Mouse (Mus musculus): ENCODE measurements at regions not wholly inside any gene's neighbourhood (a gene's known extent, or its start where the extent isn't known, plus 50 kb on each side); places are given as distances from the start of the nearest gene placed in this dataset.

DNA sequence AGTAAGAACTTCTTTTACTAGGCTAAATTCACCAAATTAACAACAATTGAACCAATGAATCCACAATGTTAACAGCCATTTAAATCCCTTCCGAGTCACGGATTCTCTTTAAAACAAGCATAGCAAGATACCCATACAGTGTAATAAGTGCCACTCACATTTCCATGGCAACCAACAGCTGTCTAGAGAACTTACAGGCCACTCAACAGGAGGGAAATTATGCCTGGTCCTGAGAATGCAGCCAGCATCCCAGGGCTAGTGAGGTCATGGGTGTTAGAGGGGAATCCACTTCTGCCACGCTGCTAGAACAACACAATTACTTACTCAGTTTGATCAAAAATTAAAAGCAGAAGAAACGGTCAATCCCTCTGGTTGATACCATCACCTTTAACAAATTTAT is 296.7 kb downstream of the Klf6 start:
- Histone ChIP-seq H3K9me3 (replicated peaks) (no peaks in the 10 kb centered on the region), H3K36me3 (no peaks in the 10 kb centered on the region), H3K27ac (no peak overlapping the region), H3K4me3 (no peak overlapping the region), H3K27me3 (ENCODE audit: low read depth, poor library complexity, severe bottlenecking) (no peaks in the 10 kb centered on the region), H3K4me1 (0 out of 2 replicates have a peak, but pooled peaks cover 3% of the 10 kb centered on the region)
- DNase-seq (ENCODE audit: low spot score), result no peak
- WGBS, result 72% methylated on average over 4 of the region's 4 CpGs

GRCm38 (mm10) chr13:6159412-6159811 is 298.1 kb downstream of the Klf6 start:
- WGBS, result 59% methylated on average over 2 of the region's 2 CpGs
- H3K27me3 ChIP-seq (ENCODE audit: low read depth, poor library complexity, severe bottlenecking), result no peaks in the 10 kb centered on the region
- H3K9me3 ChIP-seq (replicated peaks), result no peaks in the 10 kb centered on the region
- 0 out of 2 replicates have a peak, but pooled peaks cover 3% of the 10 kb centered on the region for H3K4me1 ChIP-seq
- no peak overlapping the region for H3K4me3 ChIP-seq
- no peaks in the 10 kb centered on the region for H3K36me3 ChIP-seq
- no peak for DNase-seq (ENCODE audit: low spot score)
- no peak overlapping the region for H3K27ac ChIP-seq

- Histone ChIP-seq H3K27me3 (ENCODE audit: low read depth, poor library complexity, severe bottlenecking) (no peaks in the 10 kb centered on the region), H3K27ac (no peak overlapping the region), H3K9me3 (replicated peaks) (no peaks in the 10 kb centered on the region), H3K4me1 (no peaks in the 10 kb centered on the region), H3K4me3 (no peak overlapping the region), H3K36me3 (no peaks in the 10 kb centered on the region)
- no peak for DNase-seq (ENCODE audit: low spot score)
- 92% methylated on average over 4 of the region's 4 CpGs for WGBS
Observed at GRCm38 (mm10) chr13:6165916-6166315, 304.6 kb downstream of the Klf6 start.

- no peaks in the 10 kb centered on the region for H3K36me3 ChIP-seq
- no peaks in the 10 kb centered on the region for H3K27me3 ChIP-seq (ENCODE audit: low read depth, poor library complexity, severe bottlenecking)
- H3K4me1 ChIP-seq, result no peaks in the 10 kb centered on the region
- H3K4me3 ChIP-seq, result no peak overlapping the region
- DNase-seq (ENCODE audit: low spot score), result no peak
- H3K9me3 ChIP-seq (replicated peaks), result no peaks in the 10 kb centered on the region
- WGBS, result 85% methylated on average over 1 of the region's 1 CpGs
- no peak overlapping the region for H3K27ac ChIP-seq
Observed at GRCm38 (mm10) chr13:6167055-6167761, 305.9 kb downstream of the Klf6 start.

DNA sequence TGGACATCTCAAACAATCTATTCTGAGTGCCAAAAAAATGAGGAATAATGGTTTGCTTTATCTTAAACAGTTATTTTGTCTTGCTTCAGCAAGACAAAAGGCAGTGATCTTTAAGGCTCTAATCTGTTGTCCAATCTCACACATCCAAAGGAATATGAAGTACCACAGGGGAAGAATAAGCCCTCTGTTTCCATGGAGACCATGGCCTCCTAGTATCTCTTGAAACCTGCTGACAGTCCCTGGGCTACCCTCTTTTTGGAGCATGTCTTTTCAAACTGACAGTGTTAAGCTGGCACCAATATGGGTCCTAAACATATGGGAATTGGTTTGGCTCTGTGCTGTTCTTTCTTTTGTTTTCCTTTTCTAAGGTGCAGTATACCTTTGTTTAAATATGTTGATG is 311.8 kb downstream of the Klf6 start:
- H3K4me3 ChIP-seq, result no peak overlapping the region
- H3K27ac ChIP-seq, result no peak overlapping the region
- H3K36me3 ChIP-seq, result no peaks in the 10 kb centered on the region
- no peaks in the 10 kb centered on the region for H3K27me3 ChIP-seq (ENCODE audit: low read depth, poor library complexity, severe bottlenecking)
- H3K9me3 ChIP-seq (replicated peaks), result no peaks in the 10 kb centered on the region
- no peak for DNase-seq (ENCODE audit: low spot score)
- H3K4me1 ChIP-seq, result no peaks in the 10 kb centered on the region

- Histone ChIP-seq H3K4me3 (no peak overlapping the region), H3K27me3 (ENCODE audit: low read depth, poor library complexity, severe bottlenecking) (no peaks in the 10 kb centered on the region), H3K36me3 (no peaks in the 10 kb centered on the region), H3K27ac (no peak overlapping the region), H3K4me1 (no peaks in the 10 kb centered on the region), H3K9me3 (replicated peaks) (no peaks in the 10 kb centered on the region)
- WGBS, result 56% methylated on average over 9 of the region's 9 CpGs
- DNase-seq (ENCODE audit: low spot score), result no peak
Observed at GRCm38 (mm10) chr13:6178362-6179070, 317.2 kb downstream of the Klf6 start.

DNA sequence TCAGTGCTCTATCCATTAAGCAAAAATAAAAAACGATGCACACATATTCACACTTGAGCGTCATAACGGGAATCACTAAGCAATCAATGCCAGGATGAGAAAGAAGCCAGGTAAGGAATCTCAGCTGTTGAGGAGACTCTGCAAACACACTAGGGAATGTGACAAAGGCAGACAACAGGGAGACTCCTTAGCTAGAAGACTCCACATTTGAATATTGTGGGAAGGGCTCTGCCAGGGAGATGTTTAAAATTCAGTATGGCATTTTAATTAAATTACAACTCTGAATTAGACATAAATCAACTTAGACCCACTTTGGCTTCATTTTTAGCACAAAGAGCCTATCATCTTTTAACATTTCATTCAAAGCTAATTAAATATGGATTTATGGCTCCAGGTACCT is 327.9 kb downstream of the Klf6 start:
- Histone ChIP-seq H3K27ac (no peak overlapping the region), H3K27me3 (ENCODE audit: low read depth, poor library complexity, severe bottlenecking) (no peaks in the 10 kb centered on the region), H3K4me1 (peaks cover 7% of the 10 kb centered on the region; the same call in 1 of the 2 replicates), H3K36me3 (no peaks in the 10 kb centered on the region), H3K9me3 (replicated peaks) (no peaks in the 10 kb centered on the region), H3K4me3 (no peak overlapping the region)
- 92% methylated on average over 3 of the region's 3 CpGs for WGBS
- no peak for DNase-seq (ENCODE audit: low spot score)

- Histone ChIP-seq H3K27me3 (ENCODE audit: low read depth, poor library complexity, severe bottlenecking) (no peaks in the 10 kb centered on the region), H3K36me3 (no peaks in the 10 kb centered on the region), H3K4me1 (peaks cover 10% of the 10 kb centered on the region; the same call in 1 of the 2 replicates), H3K27ac (no peak overlapping the region), H3K9me3 (replicated peaks) (no peaks in the 10 kb centered on the region), H3K4me3 (no peak overlapping the region)
- WGBS, result 76% methylated on average over 7 of the region's 7 CpGs
- DNase-seq (ENCODE audit: low spot score), result no peak
Observed at GRCm38 (mm10) chr13:6189566-6189965, 328.3 kb downstream of the Klf6 start.

DNA sequence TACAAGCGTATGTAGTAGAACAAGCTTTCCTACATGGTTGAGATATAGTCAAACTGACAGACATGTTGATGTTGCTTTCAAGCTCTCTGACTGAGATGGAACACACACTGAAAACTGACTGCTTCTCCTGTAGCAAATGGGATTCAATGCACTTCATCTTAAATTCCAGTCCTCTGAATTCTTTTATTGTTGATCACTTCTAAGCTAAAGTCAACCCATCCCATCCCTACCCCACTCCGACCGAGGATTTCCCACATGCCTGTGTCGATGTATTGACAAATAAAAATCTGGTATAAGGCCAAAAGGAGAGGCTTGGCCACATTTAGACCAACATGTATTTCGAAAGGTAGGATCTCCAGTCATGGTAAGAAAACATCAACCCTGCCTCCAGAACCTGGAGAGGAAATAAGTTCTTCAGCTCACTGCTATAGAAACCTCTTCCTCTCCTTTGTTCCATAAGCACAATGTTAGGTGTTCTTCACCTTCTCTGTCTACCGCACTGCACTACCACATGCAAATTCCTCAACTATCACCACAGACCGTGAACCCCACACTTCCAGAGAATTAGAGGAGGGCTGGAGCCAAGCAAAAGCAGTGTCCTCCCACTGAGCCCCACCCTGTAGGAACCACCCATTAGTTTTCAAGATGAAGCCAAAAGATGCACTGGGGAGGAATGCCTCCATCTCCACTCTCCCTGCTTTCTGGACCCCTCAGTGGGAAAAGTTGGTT is 330.1 kb downstream of the Klf6 start:
- Histone ChIP-seq H3K27ac (no peak overlapping the region), H3K36me3 (no peaks in the 10 kb centered on the region), H3K9me3 (replicated peaks) (no peaks in the 10 kb centered on the region), H3K4me3 (no peak overlapping the region), H3K27me3 (ENCODE audit: low read depth, poor library complexity, severe bottlenecking) (no peaks in the 10 kb centered on the region), H3K4me1 (peaks cover 10% of the 10 kb centered on the region; the same call in 1 of the 2 replicates)
- WGBS, result 93% methylated on average over 7 of the region's 7 CpGs
- DNase-seq (ENCODE audit: low spot score), result no peak

GRCm38 (mm10) chr13:6191915-6192295 is 330.6 kb downstream of the Klf6 start:
- H3K4me3 ChIP-seq, result no peak overlapping the region
- H3K9me3 ChIP-seq (replicated peaks), result no peaks in the 10 kb centered on the region
- H3K4me1 ChIP-seq, result peaks cover 10% of the 10 kb centered on the region; the same call in 1 of the 2 replicates
- H3K27me3 ChIP-seq (ENCODE audit: low read depth, poor library complexity, severe bottlenecking), result no peaks in the 10 kb centered on the region
- DNase-seq (ENCODE audit: low spot score), result no peak
- no peaks in the 10 kb centered on the region for H3K36me3 ChIP-seq
- WGBS, result 72% methylated on average over 5 of the region's 5 CpGs
- no peak overlapping the region for H3K27ac ChIP-seq

DNA sequence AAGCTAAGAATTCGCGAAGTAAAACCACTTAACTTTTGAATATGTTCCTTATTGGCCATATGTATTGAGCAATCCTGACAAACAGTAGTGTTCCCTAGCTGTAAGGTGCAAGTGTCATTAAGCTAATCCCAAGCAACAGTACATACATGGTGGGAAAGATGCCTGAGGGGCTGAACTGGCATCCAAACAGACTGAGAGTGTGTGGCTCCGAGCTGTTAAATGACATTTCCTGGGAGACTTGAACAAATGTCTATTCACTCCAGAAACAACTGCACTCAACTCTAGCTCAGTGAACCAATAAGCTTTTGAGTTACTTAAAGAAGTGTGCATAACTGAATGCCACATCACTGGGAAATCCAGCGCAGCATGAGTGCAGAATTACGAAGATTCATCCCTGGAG is 335.4 kb downstream of the Klf6 start:
- DNase-seq (ENCODE audit: low spot score), result no peak
- Histone ChIP-seq H3K36me3 (no peaks in the 10 kb centered on the region), H3K9me3 (replicated peaks) (no peaks in the 10 kb centered on the region), H3K27ac (no peak overlapping the region), H3K4me1 (peaks cover 10% of the 10 kb centered on the region), H3K27me3 (ENCODE audit: low read depth, poor library complexity, severe bottlenecking) (no peaks in the 10 kb centered on the region), H3K4me3 (no peak overlapping the region)
- 90% methylated on average over 5 of the region's 5 CpGs for WGBS

GRCm38 (mm10) chr13:6199107-6199506 is 337.8 kb downstream of the Klf6 start:
- H3K27me3 ChIP-seq (ENCODE audit: low read depth, poor library complexity, severe bottlenecking), result no peaks in the 10 kb centered on the region
- 90% methylated on average over 6 of the region's 6 CpGs for WGBS

GRCm38 (mm10) chr13:6201516-6201915 is 340.2 kb downstream of the Klf6 start:
- no peak for DNase-seq (ENCODE audit: low spot score)
- WGBS, result 53% methylated on average over 1 of the region's 1 CpGs
- Histone ChIP-seq H3K4me1 (no peaks in the 10 kb centered on the region; the same call in 1 of the 2 replicates), H3K27me3 (ENCODE audit: low read depth, poor library complexity, severe bottlenecking) (no peaks in the 10 kb centered on the region), H3K27ac (no peak overlapping the region), H3K9me3 (replicated peaks) (no peaks in the 10 kb centered on the region), H3K4me3 (no peak overlapping the region), H3K36me3 (no peaks in the 10 kb centered on the region)

More at GRCm38 (mm10) chr13:6199107-6199506, 337.8 kb downstream of the Klf6 start:
- Histone ChIP-seq H3K36me3 (no peaks in the 10 kb centered on the region), H3K4me3 (no peak overlapping the region), H3K27ac (no peak overlapping the region), H3K4me1 (peaks cover 3% of the 10 kb centered on the region), H3K9me3 (replicated peaks) (no peaks in the 10 kb centered on the region)
- no peak for DNase-seq (ENCODE audit: low spot score)

All from limb, embryonic 10.5 days (tissue).